Mouse (Mus musculus): ENCODE results near the gene Pign. TPM values are rescaled to one million over a fixed set of nuclear protein-coding genes. Genes with fewer than 3 reads are reported as not detected.
A peak's percentile ranks its signal among the peaks of the same experiment; 100 is the strongest.

Pign gene
- total RNA-seq (2017) = 49.0 and 55.1 TPM in 2 replicates

- ATAC-seq (ENCODE audit: extremely low read depth, insufficient number of reproducible peaks, low FRiP score, poor library complexity, severe bottlenecking) = peak; percentile 98
Measured at GRCm38 (mm10) chr1:105663171-105663961, at the start of gene Pign, which contains the start of gene Relch. Gene Pign (minus strand): TSS chr1:105663677. Gene Relch (plus strand): TSS chr1:105663861.

GRCm38 (mm10) chr1:105712822-105713221, 49.3 kb upstream of the Pign start:
- no peak for ATAC-seq (ENCODE audit: extremely low read depth, insufficient number of reproducible peaks, low FRiP score, poor library complexity, severe bottlenecking)

- no peak for ATAC-seq (ENCODE audit: extremely low read depth, insufficient number of reproducible peaks, low FRiP score, poor library complexity, severe bottlenecking)
Measured at GRCm38 (mm10) chr1:105711227-105711626, 47.8 kb upstream of the Pign start.

GRCm38 (mm10) chr1:105709415-105709814, 45.9 kb upstream of the Pign start:
- ATAC-seq (ENCODE audit: extremely low read depth, insufficient number of reproducible peaks, low FRiP score, poor library complexity, severe bottlenecking) = no peak

- no peak for ATAC-seq (ENCODE audit: extremely low read depth, insufficient number of reproducible peaks, low FRiP score, poor library complexity, severe bottlenecking)
Measured at GRCm38 (mm10) chr1:105700984-105701530, 37.6 kb upstream of the Pign start.

- ATAC-seq (ENCODE audit: extremely low read depth, insufficient number of reproducible peaks, low FRiP score, poor library complexity, severe bottlenecking) = no peak
Measured at GRCm38 (mm10) chr1:105695581-105695980, 32.1 kb upstream of the Pign start.

- no peak for ATAC-seq (ENCODE audit: extremely low read depth, insufficient number of reproducible peaks, low FRiP score, poor library complexity, severe bottlenecking)
Measured at GRCm38 (mm10) chr1:105685501-105685900, 22.0 kb upstream of the Pign start.

GRCm38 (mm10) chr1:105680587-105680986, 17.1 kb upstream of the Pign start:
- peak; percentile 72; the same call in 1 of the 2 replicates for ATAC-seq (ENCODE audit: extremely low read depth, insufficient number of reproducible peaks, low FRiP score, poor library complexity, severe bottlenecking)

- ATAC-seq (ENCODE audit: extremely low read depth, insufficient number of reproducible peaks, low FRiP score, poor library complexity, severe bottlenecking) = no peak
Measured at GRCm38 (mm10) chr1:105674763-105675162, 11.3 kb upstream of the Pign start.

GRCm38 (mm10) chr1:105669700-105670099, 6.2 kb upstream of the Pign start:
- ATAC-seq (ENCODE audit: extremely low read depth, insufficient number of reproducible peaks, low FRiP score, poor library complexity, severe bottlenecking) = no peak

- ATAC-seq (ENCODE audit: extremely low read depth, insufficient number of reproducible peaks, low FRiP score, poor library complexity, severe bottlenecking) = no peak
Measured at GRCm38 (mm10) chr1:105663962-105664812, 710 bp upstream of the Pign start.

GRCm38 (mm10) chr1:105662820-105663170, 682 bp downstream of the Pign start:
- no peak for ATAC-seq (ENCODE audit: extremely low read depth, insufficient number of reproducible peaks, low FRiP score, poor library complexity, severe bottlenecking)

GRCm38 (mm10) chr1:105660015-105660414, 3.5 kb downstream of the Pign start:
- ATAC-seq (ENCODE audit: extremely low read depth, insufficient number of reproducible peaks, low FRiP score, poor library complexity, severe bottlenecking) = peak; percentile 34; the same call in 1 of the 2 replicates

GRCm38 (mm10) chr1:105653981-105654380, 9.5 kb downstream of the Pign start:
- no peak for ATAC-seq (ENCODE audit: extremely low read depth, insufficient number of reproducible peaks, low FRiP score, poor library complexity, severe bottlenecking)

- ATAC-seq (ENCODE audit: extremely low read depth, insufficient number of reproducible peaks, low FRiP score, poor library complexity, severe bottlenecking) = no peak
Measured at GRCm38 (mm10) chr1:105650650-105651049, 12.8 kb downstream of the Pign start.

GRCm38 (mm10) chr1:105644093-105644492, 19.4 kb downstream of the Pign start:
- no peak for ATAC-seq (ENCODE audit: extremely low read depth, insufficient number of reproducible peaks, low FRiP score, poor library complexity, severe bottlenecking)

- ATAC-seq (ENCODE audit: extremely low read depth, insufficient number of reproducible peaks, low FRiP score, poor library complexity, severe bottlenecking) = no peak
Measured at GRCm38 (mm10) chr1:105630481-105630880, 33.0 kb downstream of the Pign start.

- ATAC-seq (ENCODE audit: extremely low read depth, insufficient number of reproducible peaks, low FRiP score, poor library complexity, severe bottlenecking) = no peak
Measured at GRCm38 (mm10) chr1:105589673-105590072, 73.8 kb downstream of the Pign start.

- ATAC-seq (ENCODE audit: extremely low read depth, insufficient number of reproducible peaks, low FRiP score, poor library complexity, severe bottlenecking) = no peak
Measured at GRCm38 (mm10) chr1:105588697-105589096, 74.8 kb downstream of the Pign start.

- ATAC-seq (ENCODE audit: extremely low read depth, insufficient number of reproducible peaks, low FRiP score, poor library complexity, severe bottlenecking) = no peak
Measured at GRCm38 (mm10) chr1:105582800-105583199, 80.7 kb downstream of the Pign start.
